Mouse (Mus musculus) gastrocnemius, adult 18-20 months (tissue): ENCODE results near the gene Tubgcp3. TPM values are rescaled to one million over a fixed set of nuclear protein-coding genes. Genes with fewer than 3 reads are reported as not detected.
A peak's percentile ranks its signal among the peaks of the same experiment; 100 is the strongest.
"Not testable (repeated sequence)": the region's sequence is repeated elsewhere in the genome, so short reads cannot be mapped to it uniquely, and the experiment has no call there.

Experiments
- DNase-seq: peaks from one replicate; pipeline ENCODE4 v3.0.0; 2021; ENCODE audit warnings: low spot score
- long read RNA-seq, 2 experiments: library from polyadenylated mRNA; stranded (forward); transcript quantifications; one replicate each; pipeline ENCODE4 v2.0.0; 2021
- total RNA-seq, 2 experiments: library from RNA; stranded (reverse); gene quantifications; 2 replicates each; pipeline ENCODE4 v1.2.3; 2021

The Tubgcp3 gene
- 1 to 10 TPM; 7.8 to 8.1 TPM for total RNA-seq
- long read RNA-seq, experiment 1, transcript Tubgcp3-201 (22 exons, 3,797 nt) = major isoform, 12 of 21 reads
- long read RNA-seq, experiment 1, partial matches to known transcripts = 3 of 21 reads
- long read RNA-seq, experiment 1, other reads (novel, unspliced or antisense) = 6 of 21 reads
- long read RNA-seq, experiment 2, transcript Tubgcp3-201 (22 exons, 3,797 nt) = major isoform, 13 of 17 reads
- long read RNA-seq, experiment 2, partial matches to known transcripts = 1 of 17 reads
- long read RNA-seq, experiment 2, other reads (novel, unspliced or antisense) = 3 of 17 reads

GRCm38 (mm10) chr8:12672056-12672881, at the start of gene Tubgcp3:
Gene Tubgcp3 (minus strand): TSS chr8:12672248.
- peak; percentile 90 for DNase-seq

DNA sequence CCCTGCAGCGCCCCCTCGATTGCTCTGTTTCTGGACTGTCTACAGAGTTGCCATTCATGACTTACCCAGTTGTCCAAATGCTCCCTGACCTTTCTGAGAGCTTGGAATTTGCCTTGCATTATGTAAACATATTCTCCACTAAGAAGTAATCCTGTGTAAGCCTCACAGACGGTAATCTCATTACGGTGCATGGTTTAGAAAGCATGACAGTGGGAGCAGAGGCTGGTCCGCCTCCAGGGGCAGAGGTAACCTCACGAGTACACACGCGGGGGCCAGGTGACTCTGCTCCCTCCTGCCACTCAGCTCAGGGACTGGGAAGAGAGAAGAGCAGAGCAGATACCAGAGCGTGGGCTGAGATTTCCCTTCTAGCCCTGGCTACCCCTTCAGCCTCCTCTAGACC, 47.0 kb upstream of the Tubgcp3 start:
- no peak for DNase-seq

GRCm38 (mm10) chr8:12715861-12716585, 44.0 kb upstream of the Tubgcp3 start:
- DNase-seq = no peak

- DNase-seq = no peak
Observed at GRCm38 (mm10) chr8:12711623-12712022, 39.6 kb upstream of the Tubgcp3 start.

GRCm38 (mm10) chr8:12703597-12703996, 31.5 kb upstream of the Tubgcp3 start:
- no peak for DNase-seq

- no peak for DNase-seq
Observed at GRCm38 (mm10) chr8:12702290-12702689, 30.2 kb upstream of the Tubgcp3 start.

GRCm38 (mm10) chr8:12698660-12699277, 26.7 kb upstream of the Tubgcp3 start:
- no peak for DNase-seq

DNA sequence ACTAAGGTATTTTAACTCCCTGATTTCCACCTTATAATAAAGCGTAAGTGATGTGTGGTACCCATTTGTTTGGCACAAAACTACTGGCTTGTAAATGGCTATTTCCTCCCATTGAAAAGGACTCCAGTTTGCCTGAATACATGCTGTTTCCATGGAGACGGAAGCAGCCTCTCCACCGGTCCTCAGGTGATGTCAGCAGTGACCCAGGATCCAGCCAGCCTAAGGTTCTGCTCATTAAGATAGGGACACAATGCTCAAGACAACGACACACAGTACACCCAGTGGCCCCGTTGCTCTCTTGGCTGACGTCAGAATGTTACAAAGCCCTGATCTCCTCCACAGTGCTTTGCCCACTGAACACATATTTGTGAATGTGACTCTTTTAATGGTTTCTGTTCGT, 16.8 kb upstream of the Tubgcp3 start:
- DNase-seq = no peak

GRCm38 (mm10) chr8:12677529-12677928, 5.5 kb upstream of the Tubgcp3 start:
- DNase-seq = peak; percentile 79

GRCm38 (mm10) chr8:12671473-12672055, 484 bp downstream of the Tubgcp3 start:
- DNase-seq = peak; percentile 2

DNA sequence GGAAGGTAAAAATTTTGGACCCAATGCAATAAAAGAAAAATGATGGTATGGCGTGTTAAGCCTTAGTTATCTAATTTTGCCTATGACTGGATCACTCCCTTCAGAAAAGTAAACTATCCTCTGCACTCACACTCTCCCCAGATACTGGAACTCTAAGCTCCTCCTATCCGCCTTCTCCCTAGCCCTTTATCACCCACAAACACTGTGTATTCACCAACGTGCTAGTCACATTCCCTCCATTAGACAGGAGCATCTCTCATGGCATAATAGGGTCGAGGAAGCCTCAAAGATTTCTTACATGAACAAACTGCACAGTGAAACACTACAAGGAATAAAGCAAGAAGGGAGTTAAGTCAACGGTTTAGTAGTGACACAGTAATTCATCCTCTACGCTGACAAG, 1.1 kb downstream of the Tubgcp3 start:
- DNase-seq = no peak

GRCm38 (mm10) chr8:12668832-12669231, 3.2 kb downstream of the Tubgcp3 start:
- DNase-seq = no peak

DNA sequence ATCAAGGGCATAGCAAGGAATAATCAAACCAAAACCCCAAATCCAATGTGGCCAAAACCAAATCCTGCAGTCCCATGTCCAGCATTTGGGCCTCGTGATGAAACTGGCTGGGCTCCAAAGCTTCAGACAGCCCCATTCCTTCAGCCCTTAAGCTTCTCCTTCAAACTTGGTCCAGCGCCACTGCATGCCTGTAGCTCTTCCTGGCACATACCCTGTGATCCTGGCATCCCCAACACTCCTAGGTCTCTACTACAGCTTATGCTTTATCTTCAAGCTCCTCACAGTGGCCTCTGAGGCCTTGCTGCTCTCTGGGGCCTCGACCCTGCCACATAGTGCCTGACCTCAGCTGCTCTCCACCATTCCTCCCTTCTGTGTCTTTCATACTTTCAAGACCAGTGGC, 5.5 kb downstream of the Tubgcp3 start:
- not testable (repeated sequence) for DNase-seq

- no peak for DNase-seq
Observed at GRCm38 (mm10) chr8:12663105-12663456, 9.0 kb downstream of the Tubgcp3 start.

DNA sequence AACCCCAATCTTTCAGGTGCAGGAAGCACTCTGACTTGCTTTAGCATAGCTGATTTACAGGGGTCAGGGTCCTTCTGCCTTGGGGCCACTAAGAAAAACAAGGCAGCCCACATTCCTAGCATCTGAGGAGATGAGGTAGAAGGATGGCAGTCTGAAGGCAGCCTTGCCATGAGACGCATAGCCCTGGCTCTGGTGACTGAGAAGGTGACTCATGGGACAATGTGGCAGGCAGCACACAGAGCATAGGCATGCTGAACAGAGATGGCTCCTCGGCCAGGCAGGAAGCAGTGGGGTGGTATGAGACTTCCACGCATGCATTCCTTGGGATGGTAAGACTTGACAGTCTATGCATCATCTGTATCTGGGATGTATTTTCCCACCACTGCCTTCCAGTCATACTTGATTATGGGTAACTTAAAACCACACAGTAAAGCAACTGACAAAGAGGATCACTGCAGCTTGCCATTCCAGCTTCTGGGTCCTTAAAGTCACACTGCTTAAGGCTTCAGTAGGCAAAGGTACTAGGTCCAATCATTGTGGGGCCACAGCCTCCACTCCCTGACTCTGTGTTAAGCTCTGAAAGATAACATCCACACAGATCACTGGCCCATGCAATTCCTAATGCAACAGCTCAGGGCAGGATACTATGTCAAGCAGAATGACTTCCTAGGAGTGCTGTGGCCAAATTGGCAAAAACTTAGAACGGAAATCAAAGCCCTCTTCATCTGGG, 9.5 kb downstream of the Tubgcp3 start:
- DNase-seq = no peak

DNA sequence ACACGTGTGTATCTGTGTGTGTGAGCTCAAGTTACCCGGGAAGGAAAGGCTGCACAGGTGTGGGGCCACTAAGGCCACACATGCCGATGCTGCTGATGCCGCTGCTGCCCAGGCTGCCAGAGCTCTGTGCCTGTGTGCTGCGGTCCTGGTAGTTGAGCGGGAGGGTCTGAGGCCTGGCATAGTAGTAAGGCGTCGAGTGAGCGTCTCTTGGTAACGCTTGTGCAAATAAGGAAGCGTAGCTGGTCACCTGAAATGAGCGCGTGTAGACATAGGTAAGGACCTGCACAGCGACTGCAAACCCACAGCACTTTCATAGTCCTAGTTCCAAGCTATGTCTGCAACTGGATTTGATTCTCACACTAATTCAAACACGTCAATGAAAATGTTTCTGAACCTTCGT, 14.6 kb downstream of the Tubgcp3 start:
- DNase-seq = no peak

DNA sequence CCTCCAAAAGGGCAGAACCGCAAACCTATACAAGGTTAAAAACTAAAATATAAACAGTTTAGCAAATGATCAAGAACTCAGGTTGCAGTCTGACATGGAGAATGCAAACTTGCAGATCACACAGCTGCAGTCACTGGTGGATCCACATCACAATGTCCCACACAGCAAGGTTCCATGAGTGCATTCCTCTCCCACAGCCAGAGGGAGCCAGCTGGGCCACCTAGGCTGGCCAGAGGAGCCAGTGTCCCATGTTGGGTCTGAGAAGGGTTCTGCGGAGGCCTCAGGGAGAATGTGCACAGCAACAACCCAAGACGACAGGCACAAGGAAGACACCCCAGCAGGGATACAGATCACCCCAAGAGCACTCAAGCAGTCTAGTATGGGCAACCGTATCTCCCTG, 20.8 kb downstream of the Tubgcp3 start:
- no peak for DNase-seq

GRCm38 (mm10) chr8:12650495-12650894, 21.6 kb downstream of the Tubgcp3 start:
- DNase-seq = no peak

- DNase-seq = no peak
Observed at GRCm38 (mm10) chr8:12648951-12649350, 23.1 kb downstream of the Tubgcp3 start.

GRCm38 (mm10) chr8:12646536-12646935, 25.5 kb downstream of the Tubgcp3 start:
- no peak for DNase-seq

- DNase-seq = no peak
Observed at GRCm38 (mm10) chr8:12644894-12645293, 27.2 kb downstream of the Tubgcp3 start.
